Mouse (Mus musculus): Measurements from ENCODE around the gene Cdhr4.

DNA sequence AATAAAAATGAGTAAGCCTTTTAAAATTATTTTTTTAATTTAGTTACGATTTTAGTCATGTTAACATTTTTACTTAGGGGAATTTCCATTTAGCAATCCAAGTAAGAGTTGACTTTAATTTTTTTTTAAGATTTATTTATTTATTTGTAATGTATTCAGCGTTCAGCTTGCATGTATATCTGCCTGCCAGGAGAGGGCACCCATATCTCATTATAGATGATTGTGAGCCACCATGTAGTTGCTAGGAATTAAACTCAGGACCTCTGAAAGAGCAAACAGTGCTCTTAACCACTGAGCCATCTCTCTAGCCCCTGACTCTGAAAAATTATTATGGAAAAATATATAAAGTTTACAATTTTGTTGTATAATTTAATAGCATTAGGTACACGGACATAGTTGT is 34.3 kb downstream of the Cdhr4 start:
- TF ChIP-seq POLR2A (IDR thresholded peaks at IDR 0.05; ENCODE audit: borderline replicate concordance, insufficient read depth, low read length) (no peak), CTCF (IDR thresholded peaks at IDR 0.05; ENCODE audit: borderline replicate concordance, insufficient read depth, low read depth, low read length) (no peak)

Data from cerebellum, adult 2 months (tissue).